Mouse (Mus musculus) kidney, postnatal 4 days (tissue): ENCODE results near the gene Eefsec.

Source experiments
- DNase-seq, 2 experiments: peaks; one replicate each; pipeline ENCODE4 v3.0.0; 2021; ENCODE audit warnings: mixed read lengths in 2 of 2

Eefsec gene

DNA sequence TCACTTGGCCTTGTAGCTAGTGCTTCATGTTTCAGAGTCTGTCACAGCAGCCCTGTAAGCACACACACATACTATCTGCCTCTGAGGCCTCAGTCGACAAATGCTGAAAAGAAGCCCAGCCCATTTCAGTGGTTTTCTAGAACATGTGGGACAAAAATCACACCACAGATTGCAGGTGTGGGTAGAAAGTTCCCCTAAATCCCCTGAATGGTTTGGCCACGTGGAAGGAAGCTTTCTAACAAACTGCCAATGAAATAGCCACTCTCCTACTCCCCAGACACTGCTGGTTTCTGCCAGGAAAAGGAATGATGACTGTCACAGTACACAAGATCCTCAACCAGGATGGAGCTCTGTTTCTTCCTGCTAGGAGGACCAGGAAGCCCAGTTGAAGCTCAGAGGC is 33.7 kb downstream of the Eefsec start:
- no peak for DNase-seq

GRCm38 (mm10) chr6:88409492-88409891 is 36.8 kb downstream of the Eefsec start:
- no peak for DNase-seq

DNA sequence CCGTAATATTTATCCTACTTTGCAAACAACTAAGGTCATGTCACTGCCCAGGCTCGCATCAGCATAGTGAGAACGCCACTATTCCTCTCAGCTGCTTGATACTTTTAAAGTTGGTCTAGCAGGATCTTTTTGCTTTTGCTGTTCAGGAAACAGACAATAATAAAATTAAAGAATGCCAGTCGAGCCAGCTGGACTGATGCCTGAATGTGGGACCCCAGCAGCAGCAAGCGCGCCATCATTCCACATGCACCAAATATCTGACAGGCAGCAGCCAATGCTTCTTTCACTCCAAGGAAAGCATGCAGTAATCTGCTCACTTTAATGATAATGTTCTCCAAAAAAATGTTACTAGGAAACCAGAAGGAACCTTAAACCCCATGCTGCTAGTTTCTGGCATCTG is 45.9 kb downstream of the Eefsec start:
- DNase-seq = peak in 1 of 2 experiments; percentile 19

DNA sequence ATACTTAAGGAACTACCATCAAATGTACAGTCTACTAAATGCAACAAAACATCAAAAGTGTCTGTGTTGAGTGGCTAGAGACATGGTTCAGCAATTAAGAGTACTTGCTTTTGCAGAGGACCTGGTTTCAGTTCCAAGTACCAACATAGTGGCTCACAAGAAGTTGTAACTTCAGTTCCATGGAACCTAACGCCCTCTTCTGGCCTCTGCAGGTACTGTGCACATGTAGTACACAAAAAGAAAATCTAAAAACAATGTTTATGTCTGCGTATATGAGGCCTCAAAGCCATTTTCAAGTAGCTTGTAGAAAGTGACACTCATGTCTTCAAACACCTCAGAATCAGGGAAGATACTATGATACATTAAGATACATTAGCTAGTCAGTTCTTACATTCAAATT is 48.4 kb downstream of the Eefsec start:
- no peak for DNase-seq

DNA sequence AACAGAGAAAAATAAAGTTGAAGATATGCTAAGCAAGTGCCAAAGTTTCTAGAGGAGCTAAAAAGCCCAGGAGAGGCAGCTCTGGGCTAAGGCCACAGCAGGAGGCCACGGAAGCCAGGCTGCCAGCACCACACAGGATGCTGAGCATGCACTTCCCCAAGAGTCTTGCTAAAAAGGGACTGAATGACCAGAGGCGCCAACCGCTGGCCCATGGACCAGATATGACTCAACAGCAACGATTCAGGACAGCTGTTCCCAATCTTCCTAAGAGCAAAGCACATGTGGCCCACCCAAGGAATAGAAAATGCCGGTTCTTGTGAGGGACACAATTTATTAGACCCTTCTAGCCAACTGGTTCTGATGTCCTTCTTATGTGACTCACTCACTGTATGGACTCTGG is 57.4 kb downstream of the Eefsec start:
- DNase-seq = peak; percentile 52 to 68

DNA sequence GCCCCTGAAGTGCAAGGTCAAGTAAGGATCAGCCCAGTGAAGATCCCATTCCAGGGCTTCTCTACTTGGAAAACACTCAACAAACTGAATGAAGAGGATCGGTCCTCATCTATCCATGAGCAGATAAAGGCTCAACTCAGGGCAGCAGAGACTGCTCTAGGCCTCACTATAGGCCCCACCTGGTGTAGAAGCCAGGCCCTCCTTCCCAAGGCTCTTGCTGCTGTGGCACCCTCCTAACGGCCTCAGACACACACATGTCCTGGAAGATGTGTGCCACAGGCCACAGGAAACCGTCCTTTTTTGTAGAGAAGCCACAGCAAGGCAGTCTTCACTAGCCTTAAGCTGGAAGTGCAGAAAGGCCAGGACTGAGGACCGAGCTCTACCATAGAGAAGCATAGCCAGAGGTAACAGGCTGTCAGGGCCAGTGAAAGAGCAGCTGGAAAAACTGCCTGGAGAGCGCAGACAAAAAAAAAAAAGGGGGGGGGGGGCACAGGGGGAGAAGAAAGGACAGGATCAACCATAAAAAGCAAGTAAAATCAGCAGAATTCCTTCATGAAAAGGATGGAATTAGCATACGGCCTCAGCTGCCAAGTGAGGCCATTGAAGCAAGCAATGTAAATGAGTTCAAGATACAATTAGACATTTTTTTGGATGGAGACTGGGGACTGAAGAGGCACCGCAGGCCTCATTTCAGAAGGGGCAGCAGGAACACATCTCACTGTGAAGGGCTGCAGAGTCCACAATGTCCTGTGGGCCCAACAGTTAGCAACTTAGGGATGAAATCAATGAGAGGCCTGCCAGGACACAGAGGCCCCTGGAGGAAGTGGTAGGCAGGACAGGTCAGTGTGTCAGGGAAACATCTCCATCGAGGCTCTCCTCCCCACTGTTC is 58.3 kb downstream of the Eefsec start:
- DNase-seq = peak; percentile 38 to 57

DNA sequence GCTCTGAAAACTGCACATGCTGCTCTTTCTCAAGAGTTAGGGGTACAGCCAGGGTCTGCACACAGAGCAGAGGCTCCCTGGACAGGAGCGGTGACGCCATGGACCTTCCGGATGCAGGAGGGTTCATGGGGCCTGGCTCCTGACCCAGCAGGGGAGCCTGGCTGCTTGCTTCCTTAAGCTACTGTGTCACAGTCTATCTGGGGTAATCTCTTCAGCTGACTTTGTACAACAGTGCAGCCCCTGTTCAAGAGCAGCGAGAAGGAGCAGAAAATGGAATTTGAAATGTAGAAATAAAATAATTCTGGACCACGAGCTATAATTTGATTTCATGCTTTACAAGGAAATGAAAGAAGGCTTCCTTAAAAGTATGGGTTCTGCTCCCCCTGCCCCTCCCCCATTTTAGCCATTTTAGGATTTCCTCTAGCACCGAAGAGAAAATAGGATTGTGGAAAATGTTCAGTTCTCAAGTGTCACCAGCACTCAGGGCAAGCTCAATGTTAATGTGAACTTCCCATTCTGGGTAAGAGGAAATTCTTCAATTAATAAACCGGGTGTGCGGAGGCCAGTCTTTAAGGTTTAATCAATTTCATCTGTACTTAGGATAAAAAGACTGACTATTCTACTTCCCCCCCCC is 61.8 kb downstream of the Eefsec start:
- DNase-seq = peak in 1 of 2 experiments; percentile 12

DNA sequence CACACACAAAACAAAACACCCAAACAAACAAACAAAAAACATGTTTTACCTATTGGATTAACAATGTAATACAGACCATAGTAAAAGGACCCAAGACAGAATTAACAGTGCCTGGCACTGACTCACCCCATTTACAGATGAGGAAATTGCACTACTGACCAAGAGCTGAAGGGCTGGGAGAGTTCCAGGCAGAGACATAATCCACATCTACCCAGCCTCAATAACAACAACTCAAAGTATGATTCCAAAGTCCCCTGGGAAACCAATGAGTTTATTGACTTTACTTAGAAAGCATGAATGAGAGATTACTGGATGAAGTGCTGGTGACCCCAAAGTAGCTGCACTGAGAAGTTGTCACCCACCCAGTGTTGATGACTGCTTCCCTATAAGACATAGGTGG is 62.6 kb downstream of the Eefsec start:
- DNase-seq = no peak

GRCm38 (mm10) chr6:88379756-88380155 is 66.6 kb downstream of the Eefsec start:
- DNase-seq = peak in 1 of 2 experiments; percentile 12

- DNase-seq = no peak
Observed at GRCm38 (mm10) chr6:88378829-88379228, 67.5 kb downstream of the Eefsec start.

- DNase-seq = no peak
Observed at GRCm38 (mm10) chr6:88374247-88374646, 72.1 kb downstream of the Eefsec start.

- DNase-seq = peak; percentile 76 to 82
Observed at GRCm38 (mm10) chr6:88369851-88370635, 76.3 kb downstream of the Eefsec start.

DNA sequence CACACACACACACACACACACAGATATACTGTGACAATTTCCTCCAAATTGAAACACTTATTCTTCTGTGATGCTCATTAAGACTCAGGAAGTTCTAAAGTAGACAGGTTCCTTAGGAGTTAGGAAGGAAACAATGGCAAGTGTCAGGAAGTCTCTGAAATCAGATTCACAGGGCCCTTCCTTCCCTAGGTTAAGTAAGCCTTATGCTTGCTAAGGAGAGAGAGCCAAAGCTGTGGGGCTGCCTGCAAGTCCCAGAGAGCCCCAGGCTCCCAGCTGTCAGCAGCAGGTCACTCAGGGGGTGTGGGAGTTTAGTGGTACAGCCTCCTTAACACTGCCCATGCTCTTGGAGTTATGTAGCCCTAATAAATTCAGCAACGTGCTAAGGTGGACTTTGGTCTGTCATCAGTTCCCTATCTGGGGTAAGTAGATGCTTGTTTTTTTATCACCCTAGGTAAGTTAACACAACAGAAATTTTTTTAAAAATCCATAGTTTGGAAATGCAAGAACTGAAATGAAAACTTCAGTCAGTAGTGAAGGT is 82.8 kb downstream of the Eefsec start:
- DNase-seq = no peak

- no peak for DNase-seq
Observed at GRCm38 (mm10) chr6:88361096-88361495, 85.2 kb downstream of the Eefsec start.

- no peak for DNase-seq
Observed at GRCm38 (mm10) chr6:88358210-88358609, 88.1 kb downstream of the Eefsec start.

DNA sequence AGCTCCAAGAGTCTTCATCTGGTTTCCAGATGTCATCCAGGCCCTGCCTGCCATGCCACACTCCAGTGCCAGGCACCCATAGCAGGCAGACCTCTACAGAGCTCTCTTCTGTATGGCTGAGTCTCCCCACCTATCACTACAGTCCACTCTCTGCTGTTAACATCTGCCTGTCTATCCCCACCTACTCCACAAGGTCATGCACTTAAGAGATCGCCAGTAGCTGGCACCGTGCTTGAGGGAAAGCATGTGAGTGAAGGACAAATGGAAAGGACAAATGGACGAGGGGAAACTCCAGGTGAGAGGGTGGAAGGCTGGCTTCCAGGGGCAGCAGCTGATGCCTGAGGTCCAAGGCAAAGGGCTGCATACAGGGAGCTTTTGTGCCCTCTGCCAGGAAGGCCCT is 90.5 kb downstream of the Eefsec start:
- no peak for DNase-seq

DNA sequence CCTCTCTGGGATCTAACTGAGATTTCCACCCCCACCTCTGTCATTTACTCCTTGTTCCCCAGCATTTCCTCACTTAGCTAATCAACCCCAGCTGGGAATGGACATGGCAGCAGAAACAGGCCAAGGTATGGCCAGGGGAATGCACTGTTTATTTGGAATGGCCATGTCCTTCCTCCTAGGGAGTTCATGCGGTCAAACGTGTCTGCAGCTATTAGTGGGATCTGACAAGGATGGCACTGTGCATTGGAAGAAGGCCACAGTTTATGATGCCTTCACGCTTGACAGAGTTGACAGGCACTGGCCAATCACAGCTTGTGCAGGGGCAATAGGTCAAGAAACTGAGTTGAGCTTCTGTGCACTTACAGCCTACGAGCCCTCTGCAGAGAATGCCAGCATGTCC is 93.8 kb downstream of the Eefsec start:
- no peak for DNase-seq

GRCm38 (mm10) chr6:88346776-88347175 is 99.6 kb downstream of the Eefsec start:
- no peak for DNase-seq

DNA sequence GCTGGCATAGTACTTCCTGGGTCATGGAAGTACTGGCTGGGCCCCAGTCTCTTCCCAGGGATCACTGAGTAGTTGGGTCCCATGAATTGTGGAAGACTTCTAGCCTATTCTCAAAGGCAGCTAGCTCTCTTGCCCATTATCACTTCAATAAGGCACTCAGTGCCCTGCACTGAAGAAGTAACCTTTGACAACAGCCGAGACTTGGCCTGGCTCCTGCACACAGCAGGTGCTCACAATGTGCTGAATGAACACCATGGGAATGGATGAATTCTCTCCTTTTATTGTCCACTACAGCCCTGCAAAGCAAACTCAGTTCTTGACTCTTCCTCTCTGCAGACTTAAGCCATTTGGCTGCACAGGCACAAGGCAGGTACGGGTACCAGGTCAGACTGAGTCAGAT is 101.0 kb downstream of the Eefsec start:
- DNase-seq = no peak

GRCm38 (mm10) chr6:88343485-88344450 is 102.6 kb downstream of the Eefsec start:
- peak; percentile 91 to 92 for DNase-seq

DNA sequence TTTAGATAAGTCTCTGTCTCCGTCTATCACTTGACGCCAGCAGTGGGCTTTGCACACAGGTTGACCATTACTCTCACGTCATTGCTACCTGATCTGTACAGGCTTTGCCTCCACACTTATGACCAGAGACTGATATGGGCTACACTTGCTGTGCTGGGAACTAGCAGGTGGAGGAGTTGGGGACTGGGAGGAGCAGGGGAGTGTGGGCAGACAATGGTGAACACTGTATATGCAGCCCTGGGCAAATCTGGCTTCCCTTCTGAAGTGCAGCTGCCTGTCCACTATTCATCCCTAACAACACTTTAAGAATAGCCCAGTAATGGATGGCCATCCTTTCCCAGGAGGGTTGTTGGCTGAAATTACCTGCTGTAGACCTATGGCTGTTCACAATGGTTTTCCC is 103.4 kb downstream of the Eefsec start:
- DNase-seq = no peak

DNA sequence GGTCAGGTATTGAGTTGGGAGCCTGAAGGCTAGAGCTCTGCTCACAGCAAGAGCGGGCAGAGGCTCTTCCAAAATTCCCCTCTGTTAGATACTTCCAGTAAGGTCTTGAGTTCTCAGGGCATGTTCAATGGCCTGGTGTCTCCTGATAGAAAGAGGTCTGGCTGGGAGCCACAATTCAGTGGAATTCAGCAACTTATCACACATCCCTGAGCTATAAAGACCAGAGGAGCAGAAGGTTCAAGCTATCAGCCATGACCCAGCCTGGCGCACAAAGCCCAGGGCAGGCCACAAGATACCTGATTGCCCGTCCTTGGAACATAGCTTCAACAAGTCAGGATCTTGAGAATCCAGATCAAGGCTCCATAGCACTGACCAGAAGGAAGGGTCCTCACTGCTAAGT is 105.2 kb downstream of the Eefsec start:
- no peak for DNase-seq
